Mouse (Mus musculus): ENCODE results near the gene Surf1. TPM values are rescaled to one million over a fixed set of nuclear protein-coding genes. Genes with fewer than 3 reads are reported as not detected.
A peak's percentile ranks its signal among the peaks of the same experiment; 100 is the strongest.

The Surf1 gene
- total and polyA plus RNA-seq, 3 experiments: 49.7 to 68.0 (median 49.9) TPM

GRCm38 (mm10) chr2:26943253-26943652 lies 26.9 kb upstream of the Surf1 start:
- Histone ChIP-seq H3K4me1 (ENCODE audit: control insufficient read depth, insufficient read depth, low read length) (no peaks in the 10 kb centered on the region), H3K4me3 (no peak overlapping the region), H3K36me3 (ENCODE audit: control insufficient read depth, insufficient read depth, low read length) (no peaks in the 10 kb centered on the region), H3K9ac (ENCODE audit: low read depth, low read length) (no peak overlapping the region), H3K27me3 (ENCODE audit: control insufficient read depth, insufficient read depth, low read length) (no peaks in the 10 kb centered on the region), H3K27ac (no peak overlapping the region), H3K79me2 (replicated peaks; ENCODE audit: control insufficient read depth, insufficient read depth, low read length) (no peaks in the 10 kb centered on the region)
- WGBS: 73% methylated on average over 3 of the region's 3 CpGs
- no peak for DNase-seq
- no peak for TF ChIP-seq POLR2A (IDR thresholded peaks at IDR 0.05; ENCODE audit: insufficient read depth, low read depth, low read length)
- no peak for TF ChIP-seq EP300 (IDR thresholded peaks at IDR 0.05; ENCODE audit: insufficient read depth, low read depth, low read length)
- no peak for TF ChIP-seq CTCF (IDR thresholded peaks at IDR 0.05)
- intact Hi-C loops (cut with DNase I): no loop called here

- intact Hi-C loops (cut with DNase I): no loop called here
- no peak overlapping the region for H3K9ac ChIP-seq (ENCODE audit: low read depth, low read length)
- H3K27ac ChIP-seq: no peak overlapping the region
- H3K36me3 ChIP-seq (ENCODE audit: control insufficient read depth, insufficient read depth, low read length): no peaks in the 10 kb centered on the region
- H3K27me3 ChIP-seq (ENCODE audit: control insufficient read depth, insufficient read depth, low read length): no peaks in the 10 kb centered on the region
- no peak overlapping the region for H3K4me3 ChIP-seq
- WGBS: 27% methylated on average over 5 of the region's 5 CpGs
- H3K4me1 ChIP-seq (ENCODE audit: control insufficient read depth, insufficient read depth, low read length): no peaks in the 10 kb centered on the region
- no peaks in the 10 kb centered on the region for H3K79me2 ChIP-seq (replicated peaks; ENCODE audit: control insufficient read depth, insufficient read depth, low read length)
- DNase-seq: no peak
- TF ChIP-seq CTCF (IDR thresholded peaks at IDR 0.05) (peak; percentile 7; the same call in 1 of the 2 replicates), EP300 (IDR thresholded peaks at IDR 0.05; ENCODE audit: insufficient read depth, low read depth, low read length) (no peak)
These were observed 25.2 kb upstream of the Surf1 start for GRCm38 (mm10) chr2:26941539-26941938.

- Histone ChIP-seq H3K4me1 (ENCODE audit: control insufficient read depth, insufficient read depth, low read length) (no peaks in the 10 kb centered on the region), H3K27ac (no peak overlapping the region), H3K9ac (ENCODE audit: low read depth, low read length) (no peak overlapping the region), H3K79me2 (replicated peaks; ENCODE audit: control insufficient read depth, insufficient read depth, low read length) (no peaks in the 10 kb centered on the region), H3K27me3 (ENCODE audit: control insufficient read depth, insufficient read depth, low read length) (no peaks in the 10 kb centered on the region), H3K36me3 (ENCODE audit: control insufficient read depth, insufficient read depth, low read length) (no peaks in the 10 kb centered on the region), H3K4me3 (no peak overlapping the region)
- WGBS: 34% methylated on average over 1 of the region's 1 CpGs
- TF ChIP-seq EP300 (IDR thresholded peaks at IDR 0.05; ENCODE audit: insufficient read depth, low read depth, low read length): no peak
- TF ChIP-seq CTCF (IDR thresholded peaks at IDR 0.05): no peak
- no peak for TF ChIP-seq POLR2A (IDR thresholded peaks at IDR 0.05; ENCODE audit: insufficient read depth, low read depth, low read length)
- intact Hi-C loops (cut with DNase I): loop anchor here (10.0 kb wide), 1 partner anchor 298 kb away; no protein-coding TSS in a partner anchor
- no peak for DNase-seq
These were observed 20.1 kb upstream of the Surf1 start for GRCm38 (mm10) chr2:26936425-26936824.

- WGBS: 84% methylated on average over 2 of the region's 2 CpGs
- Histone ChIP-seq H3K79me2 (replicated peaks; ENCODE audit: control insufficient read depth, insufficient read depth, low read length) (peaks cover 1% of the 10 kb centered on the region; the same call in 1 of the 2 replicates), H3K4me1 (ENCODE audit: control insufficient read depth, insufficient read depth, low read length) (peaks cover 6% of the 10 kb centered on the region), H3K36me3 (ENCODE audit: control insufficient read depth, insufficient read depth, low read length) (peaks cover under 1% of the 10 kb centered on the region; the same call in 1 of the 2 replicates), H3K27ac (no peak overlapping the region), H3K4me3 (no peak overlapping the region), H3K9ac (ENCODE audit: low read depth, low read length) (no peak overlapping the region), H3K27me3 (ENCODE audit: control insufficient read depth, insufficient read depth, low read length) (no peaks in the 10 kb centered on the region)
- no peak for DNase-seq
- intact Hi-C loops (cut with DNase I): loop anchor here (10.0 kb wide), 1 partner anchor 300 kb away; no protein-coding TSS in a partner anchor
- no peak for TF ChIP-seq CTCF (IDR thresholded peaks at IDR 0.05)
These were observed 19.0 kb upstream of the Surf1 start for GRCm38 (mm10) chr2:26935286-26935685.

GRCm38 (mm10) chr2:26933304-26934055 lies 17.1 kb upstream of the Surf1 start, which contains the start of the genes Surf4 and Stkld1:
Gene Surf4 (minus strand): TSS chr2:26933928.
Gene Stkld1 (plus strand): TSS chr2:26934047.
- Histone ChIP-seq H3K79me2 (replicated peaks; ENCODE audit: control insufficient read depth, insufficient read depth, low read length) (peaks cover 3% of the 10 kb centered on the region; the same call in 1 of the 2 replicates), H3K4me1 (ENCODE audit: control insufficient read depth, insufficient read depth, low read length) (peaks cover 8% of the 10 kb centered on the region), H3K36me3 (ENCODE audit: control insufficient read depth, insufficient read depth, low read length) (peaks cover 2% of the 10 kb centered on the region; the same call in 1 of the 2 replicates), H3K4me3 (peak within 1 kb of the TSS; percentile 67), H3K27me3 (ENCODE audit: control insufficient read depth, insufficient read depth, low read length) (no peaks in the 10 kb centered on the region), H3K27ac (peak within 1 kb of the TSS; percentile 92), H3K9ac (ENCODE audit: low read depth, low read length) (peak within 1 kb of the TSS; percentile 99)
- intact Hi-C loops (cut with DNase I): loop anchor here (5.0 to 10.0 kb wide), 2 partner anchors 79 to 301 kb away; no protein-coding TSS in a partner anchor
- TF ChIP-seq POLR2A (IDR thresholded peaks at IDR 0.05; ENCODE audit: insufficient read depth, low read depth, low read length): peak; percentile 77
- peak; percentile 27 for TF ChIP-seq CTCF (IDR thresholded peaks at IDR 0.05)
- TF ChIP-seq EP300 (IDR thresholded peaks at IDR 0.05; ENCODE audit: insufficient read depth, low read depth, low read length): no peak
- WGBS: under 1% methylated on average over 60 of the region's 70 CpGs
- DNase-seq: peak; percentile 95 to 97

Measured in heart, adult 2 months (tissue).